Mouse (Mus musculus): ENCODE data around the gene Fars2. TPM values are rescaled to one million over a fixed set of nuclear protein-coding genes. Genes with fewer than 3 reads are reported as not detected.

Fars2 gene
- polyA plus RNA-seq, 1 experiment: 123 TPM

DNA sequence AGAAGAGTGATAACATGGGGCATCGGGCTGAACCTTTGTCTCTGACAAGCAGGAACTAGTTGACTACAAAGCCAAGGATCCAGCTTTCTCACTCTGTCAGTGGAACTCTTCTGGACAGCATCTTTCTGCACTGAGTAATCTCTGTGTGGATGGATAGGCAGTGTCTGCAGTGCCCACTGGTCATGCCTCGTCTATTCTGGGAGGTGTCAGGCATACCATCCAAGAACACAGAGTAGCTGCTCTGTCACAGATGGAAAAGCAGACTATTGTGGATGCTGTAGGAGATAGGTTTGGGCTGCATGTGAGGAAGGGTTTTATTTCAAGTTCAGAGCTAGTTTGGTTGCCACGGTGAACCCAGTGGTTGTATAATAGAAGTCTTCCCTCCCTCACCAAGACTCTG lies 414.7 kb downstream of the Fars2 start:
- no peaks in the 10 kb centered on the region for H3K4me1 ChIP-seq (ENCODE audit: control insufficient read depth, insufficient read depth, low read length)
- no peak overlapping the region for H3K27ac ChIP-seq (ENCODE audit: control insufficient read depth, insufficient read depth, low read depth, low read length)
- TF ChIP-seq POLR2A (IDR thresholded peaks at IDR 0.05; ENCODE audit: control insufficient read depth, low read depth, low read length) (no peak), CTCF (IDR thresholded peaks at IDR 0.05; ENCODE audit: control insufficient read depth, insufficient read depth, insufficient replicate concordance, low read depth, low read length) (no peak)
- H3K27me3 ChIP-seq (ENCODE audit: control insufficient read depth, insufficient read depth, low read length): no peaks in the 10 kb centered on the region
- H3K4me3 ChIP-seq (ENCODE audit: control insufficient read depth, low read depth, low read length): no peak overlapping the region
- no peaks in the 10 kb centered on the region for H3K36me3 ChIP-seq (ENCODE audit: control insufficient read depth, insufficient read depth, low read length)

- H3K27me3 ChIP-seq (ENCODE audit: control insufficient read depth, insufficient read depth, low read length): no peaks in the 10 kb centered on the region
- H3K4me1 ChIP-seq (ENCODE audit: control insufficient read depth, insufficient read depth, low read length): no peaks in the 10 kb centered on the region
- no peak for TF ChIP-seq CTCF (IDR thresholded peaks at IDR 0.05; ENCODE audit: control insufficient read depth, insufficient read depth, insufficient replicate concordance, low read depth, low read length)
- no peak for TF ChIP-seq POLR2A (IDR thresholded peaks at IDR 0.05; ENCODE audit: control insufficient read depth, low read depth, low read length)
- H3K36me3 ChIP-seq (ENCODE audit: control insufficient read depth, insufficient read depth, low read length): no peaks in the 10 kb centered on the region
- H3K4me3 ChIP-seq (ENCODE audit: control insufficient read depth, low read depth, low read length): no peak overlapping the region
- no peak overlapping the region for H3K27ac ChIP-seq (ENCODE audit: control insufficient read depth, insufficient read depth, low read depth, low read length)
These were observed 415.9 kb downstream of the Fars2 start for GRCm38 (mm10) chr13:36533071-36533470.

- no peak overlapping the region for H3K27ac ChIP-seq (ENCODE audit: control insufficient read depth, insufficient read depth, low read depth, low read length)
- no peaks in the 10 kb centered on the region for H3K4me1 ChIP-seq (ENCODE audit: control insufficient read depth, insufficient read depth, low read length)
- H3K36me3 ChIP-seq (ENCODE audit: control insufficient read depth, insufficient read depth, low read length): no peaks in the 10 kb centered on the region
- H3K27me3 ChIP-seq (ENCODE audit: control insufficient read depth, insufficient read depth, low read length): no peaks in the 10 kb centered on the region
- no peak for TF ChIP-seq POLR2A (IDR thresholded peaks at IDR 0.05; ENCODE audit: control insufficient read depth, low read depth, low read length)
- TF ChIP-seq CTCF (IDR thresholded peaks at IDR 0.05; ENCODE audit: control insufficient read depth, insufficient read depth, insufficient replicate concordance, low read depth, low read length): no peak
- no peak overlapping the region for H3K4me3 ChIP-seq (ENCODE audit: control insufficient read depth, low read depth, low read length)
These were observed 416.3 kb downstream of the Fars2 start for GRCm38 (mm10) chr13:36533518-36533917.

DNA sequence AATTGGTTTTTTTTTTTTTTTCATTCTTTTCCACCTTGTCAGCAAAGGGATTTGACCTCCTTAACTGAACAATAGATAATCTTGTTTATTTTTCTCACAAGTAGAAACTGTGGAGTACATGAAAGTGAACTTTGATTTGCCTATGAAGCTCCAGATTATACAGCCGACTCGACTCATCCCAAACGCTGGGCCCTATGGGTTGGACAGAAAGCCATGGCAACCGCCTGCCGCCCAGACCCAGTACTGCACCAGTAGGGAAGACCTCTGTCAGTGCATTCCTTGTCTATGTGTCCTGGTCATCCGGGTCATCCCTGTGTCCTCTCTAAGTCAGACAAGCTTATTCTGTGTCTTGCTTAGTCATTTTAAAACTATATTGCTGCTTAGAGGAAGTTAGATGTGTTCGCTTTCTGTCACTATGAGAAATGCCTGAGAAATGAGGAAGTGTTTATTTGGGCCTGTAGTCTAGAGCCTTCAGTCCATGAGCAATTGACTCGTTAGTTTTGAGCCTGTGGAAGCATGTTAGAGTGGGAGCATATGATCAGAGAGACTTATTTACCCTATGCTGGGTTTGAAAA lies 416.8 kb downstream of the Fars2 start:
- TF ChIP-seq CTCF (IDR thresholded peaks at IDR 0.05; ENCODE audit: control insufficient read depth, insufficient read depth, insufficient replicate concordance, low read depth, low read length) (no peak), POLR2A (IDR thresholded peaks at IDR 0.05; ENCODE audit: control insufficient read depth, low read depth, low read length) (no peak)
- no peaks in the 10 kb centered on the region for H3K27me3 ChIP-seq (ENCODE audit: control insufficient read depth, insufficient read depth, low read length)

DNA sequence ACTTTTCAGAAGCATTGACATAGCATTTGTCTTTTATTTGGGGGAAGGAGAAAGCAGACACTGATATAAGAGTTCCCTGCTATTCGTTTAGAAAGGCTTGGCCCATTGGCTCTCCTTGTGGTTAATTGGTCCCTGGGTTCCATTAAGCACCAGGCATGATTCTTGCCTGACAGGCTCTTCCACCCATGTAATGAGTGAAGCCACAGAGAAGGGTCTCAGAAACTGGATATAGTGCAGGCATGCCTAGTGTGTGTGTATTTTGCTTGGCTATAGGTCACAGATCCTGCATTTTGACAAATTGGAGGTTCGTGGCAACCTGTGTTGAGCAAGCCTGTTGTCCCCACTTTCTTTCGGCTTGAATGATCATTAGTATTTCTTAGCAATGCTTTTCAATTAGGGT lies 420.4 kb downstream of the Fars2 start:
- no peak for TF ChIP-seq CTCF (IDR thresholded peaks at IDR 0.05; ENCODE audit: control insufficient read depth, insufficient read depth, insufficient replicate concordance, low read depth, low read length)
- no peak overlapping the region for H3K4me3 ChIP-seq (ENCODE audit: control insufficient read depth, low read depth, low read length)
- no peak overlapping the region for H3K27ac ChIP-seq (ENCODE audit: control insufficient read depth, insufficient read depth, low read depth, low read length)
- no peaks in the 10 kb centered on the region for H3K36me3 ChIP-seq (ENCODE audit: control insufficient read depth, insufficient read depth, low read length)
- H3K4me1 ChIP-seq (ENCODE audit: control insufficient read depth, insufficient read depth, low read length): no peaks in the 10 kb centered on the region
- H3K27me3 ChIP-seq (ENCODE audit: control insufficient read depth, insufficient read depth, low read length): no peaks in the 10 kb centered on the region

More for the DNA sequence above, 416.8 kb downstream of the Fars2 start:
- Histone ChIP-seq H3K4me3 (ENCODE audit: control insufficient read depth, low read depth, low read length) (no peak overlapping the region), H3K36me3 (ENCODE audit: control insufficient read depth, insufficient read depth, low read length) (no peaks in the 10 kb centered on the region), H3K27ac (ENCODE audit: control insufficient read depth, insufficient read depth, low read depth, low read length) (no peak overlapping the region), H3K4me1 (ENCODE audit: control insufficient read depth, insufficient read depth, low read length) (no peaks in the 10 kb centered on the region)

- H3K27me3 ChIP-seq (ENCODE audit: control insufficient read depth, insufficient read depth, low read length): no peaks in the 10 kb centered on the region
- TF ChIP-seq POLR2A (IDR thresholded peaks at IDR 0.05; ENCODE audit: control insufficient read depth, low read depth, low read length) (no peak), CTCF (IDR thresholded peaks at IDR 0.05; ENCODE audit: control insufficient read depth, insufficient read depth, insufficient replicate concordance, low read depth, low read length) (no peak)
- no peaks in the 10 kb centered on the region for H3K4me1 ChIP-seq (ENCODE audit: control insufficient read depth, insufficient read depth, low read length)
- H3K4me3 ChIP-seq (ENCODE audit: control insufficient read depth, low read depth, low read length): no peak overlapping the region
- no peak overlapping the region for H3K27ac ChIP-seq (ENCODE audit: control insufficient read depth, insufficient read depth, low read depth, low read length)
- H3K36me3 ChIP-seq (ENCODE audit: control insufficient read depth, insufficient read depth, low read length): no peaks in the 10 kb centered on the region
These were observed 421.2 kb downstream of the Fars2 start for GRCm38 (mm10) chr13:36538385-36538784.

GRCm38 (mm10) chr13:36540231-36540630 lies 423.0 kb downstream of the Fars2 start:
- H3K27ac ChIP-seq (ENCODE audit: control insufficient read depth, insufficient read depth, low read depth, low read length): no peak overlapping the region
- no peaks in the 10 kb centered on the region for H3K4me1 ChIP-seq (ENCODE audit: control insufficient read depth, insufficient read depth, low read length)
- H3K36me3 ChIP-seq (ENCODE audit: control insufficient read depth, insufficient read depth, low read length): no peaks in the 10 kb centered on the region
- H3K27me3 ChIP-seq (ENCODE audit: control insufficient read depth, insufficient read depth, low read length): no peaks in the 10 kb centered on the region
- TF ChIP-seq POLR2A (IDR thresholded peaks at IDR 0.05; ENCODE audit: control insufficient read depth, low read depth, low read length) (no peak), CTCF (IDR thresholded peaks at IDR 0.05; ENCODE audit: control insufficient read depth, insufficient read depth, insufficient replicate concordance, low read depth, low read length) (no peak)
- no peak overlapping the region for H3K4me3 ChIP-seq (ENCODE audit: control insufficient read depth, low read depth, low read length)

All from testis, adult 2 months (tissue).